9 mouse cellular contexts compared by ENCODE assay signal in the genomic region with DNA sequence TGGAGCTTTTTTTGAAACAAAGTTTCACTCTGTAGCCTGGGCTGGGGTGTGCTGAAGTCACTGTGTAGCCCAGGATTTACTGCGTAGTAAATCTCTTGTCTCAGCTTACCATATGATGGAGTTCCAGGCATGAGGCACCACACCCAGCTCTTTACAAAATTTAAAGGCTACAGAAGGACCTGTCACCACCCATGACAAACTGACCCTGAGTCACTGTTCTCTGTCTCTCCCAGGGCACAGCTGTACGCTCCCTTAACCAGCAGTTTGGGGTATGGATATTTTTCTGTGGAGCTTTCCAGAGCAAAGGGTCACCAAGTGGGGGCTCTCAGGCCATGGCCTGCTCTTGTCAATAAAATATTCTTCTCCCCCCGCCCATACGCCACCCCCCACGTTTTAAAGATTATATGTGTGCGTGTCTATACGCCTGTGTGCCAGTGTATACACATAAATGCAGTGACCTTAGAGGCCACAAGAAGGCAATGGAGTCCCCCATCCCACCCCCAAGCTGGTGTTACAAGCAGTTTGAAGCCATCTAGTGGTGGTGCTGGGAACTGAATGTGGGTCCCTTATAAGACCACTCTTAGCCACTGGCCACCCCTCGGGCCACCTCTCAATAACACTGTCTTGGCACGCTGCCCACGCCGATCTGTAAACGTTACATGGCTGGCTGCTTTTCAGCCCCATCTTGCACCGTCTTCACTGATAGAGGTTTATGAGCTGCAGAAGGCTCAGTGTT. TPM values are rescaled to one million over a fixed set of nuclear protein-coding genes. Genes with fewer than 3 reads are reported as not detected.
DNase-seq lines count a peak whose midpoint lies in the region; ATAC-seq and TF ChIP-seq lines count a peak whose summit lies in the region.
"Had no signal": no experiment of that assay in that cellular context is flagged by ENCODE, and none has a peak within 500 bp of the region (broad histone marks: within the 10 kb centered on the region; RNA-seq: fewer than 3 reads in every experiment).

No protein-coding gene starts in this region.

- no peak overlapping the region for H3K4me2 ChIP-seq in heart, embryonic 11.5 days
- no peak overlapping the region for H3K4me2 ChIP-seq in limb, embryonic 12.5 days
- no peak overlapping the region for H3K4me2 ChIP-seq in neural tube, embryonic 12.5 days (replicated peaks)

- ATAC-seq in heart, embryonic 11.5 days (replicated peaks; ENCODE audit: insufficient number of reproducible peaks, low FRiP score, low TSS enrichment): 0 out of 2 replicates have a peak, but pooled peaks have one; percentile 45
- ATAC-seq in limb, embryonic 12.5 days (ENCODE audit: insufficient number of reproducible peaks, insufficient read depth, low FRiP score, low TSS enrichment, low read depth): 0 out of 2 replicates have a peak, but pooled peaks have one; percentile 35
- 0 out of 2 replicates have a peak, but pooled peaks have one; percentile 9 for ATAC-seq in neural tube, embryonic 12.5 days (ENCODE audit: low FRiP score, low read depth)

- DNase-seq in layer of hippocampus, adult 2 months (ENCODE audit: low spot score in 2 of 2): peak in 1 of 2 experiments; percentile 29
- no peak for DNase-seq in layer of hippocampus, postnatal 36 days
- peak; percentile 60 for DNase-seq in ES-E14 (ENCODE audit: low read depth, low spot score)
- DNase-seq in urinary bladder, adult 2 months (ENCODE audit: low spot score): no peak

- peak; percentile 85 for TF ChIP-seq CTCF in layer of hippocampus, adult 2 months (conservative IDR thresholded peaks at IDR 0.05)
- TF ChIP-seq CTCF in bone marrow, adult 2 months (IDR thresholded peaks at IDR 0.05; ENCODE audit: control insufficient read depth, insufficient read depth, low read length): peak; percentile 64

- no peaks in the 10 kb centered on the region for H3K9me3 ChIP-seq in ES-E14 (ENCODE audit: control insufficient read depth, insufficient read depth, low read depth, low read length)
- H3K9me3 ChIP-seq in heart, embryonic 11.5 days (replicated peaks; ENCODE audit: control insufficient read depth, low read length): no peaks in the 10 kb centered on the region
- H3K9me3 ChIP-seq in limb, embryonic 12.5 days: no peaks in the 10 kb centered on the region
- H3K9me3 ChIP-seq in neural tube, embryonic 12.5 days: no peaks in the 10 kb centered on the region

- no peaks in the 10 kb centered on the region for H3K36me3 ChIP-seq in ES-E14 (ENCODE audit: control insufficient read depth, insufficient read depth, low read length, poor library complexity, severe bottlenecking)
- no peaks in the 10 kb centered on the region for H3K36me3 ChIP-seq in heart, embryonic 11.5 days (ENCODE audit: control insufficient read depth, insufficient read depth, low read length)
- no peaks in the 10 kb centered on the region for H3K36me3 ChIP-seq in limb, embryonic 12.5 days
- no peaks in the 10 kb centered on the region for H3K36me3 ChIP-seq in neural tube, embryonic 12.5 days

- 0 out of 2 replicates have a peak, but pooled peaks cover 3% of the 10 kb centered on the region for H3K27me3 ChIP-seq in heart, embryonic 11.5 days (ENCODE audit: control insufficient read depth, insufficient read depth, low read length)
- H3K27me3 ChIP-seq in limb, embryonic 12.5 days: no peaks in the 10 kb centered on the region
- H3K27me3 ChIP-seq in neural tube, embryonic 12.5 days (replicated peaks): no peaks in the 10 kb centered on the region

- WGBS in bone marrow, adult 2 months: 67% methylated on average over 13 of the region's 13 CpGs
- 53% methylated on average over 13 of the region's 13 CpGs for WGBS in heart, embryonic 11.5 days (ENCODE audit: insufficient replicate concordance)
- 54% methylated on average over 13 of the region's 13 CpGs for WGBS in limb, embryonic 12.5 days
- WGBS in neural tube, embryonic 12.5 days: 46% methylated on average over 13 of the region's 13 CpGs

- no peak for TF ChIP-seq POLR2A in bone marrow, adult 2 months (IDR thresholded peaks at IDR 0.05; ENCODE audit: borderline replicate concordance, control insufficient read depth, low read depth, low read length)

- H3K27ac ChIP-seq in layer of hippocampus, adult 2 months: no peak overlapping the region
- H3K27ac ChIP-seq in ES-E14 (ENCODE audit: insufficient read depth, low read depth, low read length, poor library complexity, severe bottlenecking): no peak overlapping the region
- H3K27ac ChIP-seq in bone marrow, adult 2 months (ENCODE audit: control insufficient read depth, insufficient read depth, low read depth, low read length, poor library complexity): no peak overlapping the region
- no peak overlapping the region for H3K27ac ChIP-seq in heart, embryonic 11.5 days (ENCODE audit: low read depth, low read length)
- H3K27ac ChIP-seq in limb, embryonic 12.5 days: no peak overlapping the region
- no peak overlapping the region for H3K27ac ChIP-seq in neural tube, embryonic 12.5 days

- no peak overlapping the region for H3K4me3 ChIP-seq in layer of hippocampus, adult 2 months
- H3K4me3 ChIP-seq in ES-E14 (ENCODE audit: insufficient read depth in 1 of 2, low read depth in 1 of 2, low read length in 2 of 2, poor library complexity in 1 of 2, severe bottlenecking in 1 of 2): no peak overlapping the region
- H3K4me3 ChIP-seq in bone marrow, adult 2 months (replicated peaks; ENCODE audit: control insufficient read depth, low read depth, low read length): no peak overlapping the region
- H3K4me3 ChIP-seq in heart, embryonic 11.5 days (ENCODE audit: low read depth, low read length): no peak overlapping the region
- H3K4me3 ChIP-seq in limb, embryonic 12.5 days (replicated peaks): no peak overlapping the region
- no peak overlapping the region for H3K4me3 ChIP-seq in neural tube, embryonic 12.5 days

- H3K4me1 ChIP-seq in ES-E14 (ENCODE audit: control insufficient read depth in 2 of 2, insufficient read depth in 2 of 2, low read length in 2 of 2, poor library complexity in 1 of 2): peaks cover 0 to under 1% of the 10 kb centered on the region in 2 experiments; a peak in 1 of 4 replicates
- no peaks in the 10 kb centered on the region for H3K4me1 ChIP-seq in bone marrow, adult 2 months (ENCODE audit: control insufficient read depth, insufficient read depth, low read length)
- 0 out of 2 replicates have a peak, but pooled peaks cover 6% of the 10 kb centered on the region for H3K4me1 ChIP-seq in heart, embryonic 11.5 days (ENCODE audit: control insufficient read depth, insufficient read depth, low read length)
- no peaks in the 10 kb centered on the region for H3K4me1 ChIP-seq in limb, embryonic 12.5 days (replicated peaks)
- H3K4me1 ChIP-seq in neural tube, embryonic 12.5 days: no peaks in the 10 kb centered on the region

- no peak overlapping the region for H3K9ac ChIP-seq in ES-E14 (ENCODE audit: insufficient read depth, low read depth, low read length, poor library complexity, severe bottlenecking)
- no peak overlapping the region for H3K9ac ChIP-seq in heart, embryonic 11.5 days (ENCODE audit: low read depth, low read length)
- H3K9ac ChIP-seq in limb, embryonic 12.5 days (replicated peaks): no peak overlapping the region
- no peak overlapping the region for H3K9ac ChIP-seq in neural tube, embryonic 12.5 days

- in situ Hi-C loops in ES-E14 (cut with MboI; ENCODE audit: low sequenced_read_pairs in 2 of 2, unreplicated experiment in 2 of 2): no loop called here

TF ChIP-seq in ES-E14, 5 proteins besides CTCF, POLR2A, EP300 and RAD21:
- TF ChIP-seq ZC3H11A (IDR thresholded peaks at IDR 0.05; ENCODE audit: borderline replicate concordance, low read depth, low read length) (peak; percentile 13; the same call in 1 of the 2 replicates), CHD2 (IDR thresholded peaks at IDR 0.05; ENCODE audit: low read depth, low read length) (no peak), MAFK (IDR thresholded peaks at IDR 0.05; ENCODE audit: insufficient read depth, low read depth, low read length) (no peak)
TF ChIP-seq in ES-E14: peak in this region for 1.

RNA-seq across cellular contexts. Expression of gene Tldc1, which starts 34.8 kb away (rescaled TPM):
- total RNA-seq in layer of hippocampus, adult 2 months (2021): 10 to 100 TPM; 15.2 to 15.5 TPM
- 10 to 100 TPM; 15.7 to 18.7 TPM for total RNA-seq in layer of hippocampus, postnatal 36 days (2021)
- total RNA-seq in ES-E14 (2012; rRNA removed): 7.0 and 9.2 TPM in 2 replicates
- 0.88 and 3.2 TPM in 2 replicates for polyA plus RNA-seq in bone marrow, adult 2 months (2011; ENCODE audit: insufficient read depth, insufficient read length, low replicate concordance, missing spikeins)
- 10.2 and 12.9 TPM in 2 replicates for polyA plus RNA-seq in heart, embryonic 11.5 days (2014; fragmentation: Nextera tagmentation; extraction: Ambion mirVana)
- polyA plus RNA-seq in limb, embryonic 12.5 days (2016; fragmentation: Nextera tagmentation; extraction: Ambion mirVana): 10.3 and 11.6 TPM in 2 replicates
- 11.6 and 12.1 TPM in 2 replicates for polyA plus RNA-seq in neural tube, embryonic 12.5 days (2016; fragmentation: Nextera tagmentation; extraction: Ambion mirVana)
- 16.0 and 16.4 TPM in 2 replicates for polyA plus RNA-seq in urinary bladder, adult 2 months (2012; rRNA removed)

RNA-seq across cellular contexts. Expression of gene Atp2c2, which starts 43.6 kb away (rescaled TPM):
- 1 to 10 TPM; 1.7 to 1.9 TPM for total RNA-seq in layer of hippocampus, adult 2 months (2021)
- total RNA-seq in layer of hippocampus, postnatal 36 days (2021): 1 to 10 TPM; 1.5 to 1.6 TPM
- 0.80 and 0.90 TPM in 2 replicates for total RNA-seq in ES-E14 (2012; rRNA removed)
- not detected in 2 replicates for polyA plus RNA-seq in bone marrow, adult 2 months (2011; ENCODE audit: insufficient read depth, insufficient read length, low replicate concordance, missing spikeins)
- 0.14 and 0.24 TPM in 2 replicates for polyA plus RNA-seq in heart, embryonic 11.5 days (2014; fragmentation: Nextera tagmentation; extraction: Ambion mirVana)
- 1.8 and 1.9 TPM in 2 replicates for polyA plus RNA-seq in limb, embryonic 12.5 days (2016; fragmentation: Nextera tagmentation; extraction: Ambion mirVana)
- 0.33 and 0.55 TPM in 2 replicates for polyA plus RNA-seq in neural tube, embryonic 12.5 days (2016; fragmentation: Nextera tagmentation; extraction: Ambion mirVana)
- 2.2 and 2.3 TPM in 2 replicates for polyA plus RNA-seq in urinary bladder, adult 2 months (2012; rRNA removed)
- total RNA-seq: gastrocnemius, adult 8-10 months had no signal
